Mouse (Mus musculus): Measurements from ENCODE around the gene Crybb2. TPM values are rescaled to one million over a fixed set of nuclear protein-coding genes. Genes with fewer than 3 reads are reported as not detected.

Crybb2 gene
- polyA plus RNA-seq, 1 experiment = not detected

- TF ChIP-seq CTCF (IDR thresholded peaks at IDR 0.05; ENCODE audit: insufficient read depth, low read depth, low read length) = no peak
- TF ChIP-seq POLR2A (IDR thresholded peaks at IDR 0.05; ENCODE audit: insufficient read depth, low read depth, low read length) = no peak
- H3K4me1 ChIP-seq (ENCODE audit: control insufficient read depth, insufficient read depth, low read length) = peaks cover 51% of the 10 kb centered on the region
- H3K27ac ChIP-seq (ENCODE audit: insufficient read depth, low read depth, low read length) = no peak overlapping the region
- no peak overlapping the region for H3K4me3 ChIP-seq (ENCODE audit: insufficient read depth, low read depth, low read length)
- 75% methylated on average over 8 of the region's 8 CpGs for WGBS
Observed at GRCm38 (mm10) chr5:113009183-113009820, 60.6 kb downstream of the Crybb2 start.

- H3K27ac ChIP-seq (ENCODE audit: insufficient read depth, low read depth, low read length) = no peak overlapping the region
- H3K4me1 ChIP-seq (ENCODE audit: control insufficient read depth, insufficient read depth, low read length) = peaks cover 47% of the 10 kb centered on the region
- TF ChIP-seq CTCF (IDR thresholded peaks at IDR 0.05; ENCODE audit: insufficient read depth, low read depth, low read length) = no peak
- TF ChIP-seq POLR2A (IDR thresholded peaks at IDR 0.05; ENCODE audit: insufficient read depth, low read depth, low read length) = no peak
- 86% methylated on average over 2 of the region's 2 CpGs for WGBS
- H3K4me3 ChIP-seq (ENCODE audit: insufficient read depth, low read depth, low read length) = no peak overlapping the region
Observed at GRCm38 (mm10) chr5:113008496-113008895, 61.4 kb downstream of the Crybb2 start.

Other genes starting within 250 kb of the Crybb2 start
- gene Myo18b, start 173.8 kb downstream of the Crybb2 start, polyA plus RNA-seq (2012; ENCODE audit: insufficient read depth, insufficient read length, low replicate concordance, missing spikeins) = not detected in 2 replicates
- gene Grk3, start 54.3 kb downstream of the Crybb2 start, polyA plus RNA-seq (2012; ENCODE audit: insufficient read depth, insufficient read length, low replicate concordance, missing spikeins) = not detected in 2 replicates
- not detected in 2 replicates for gene Crybb3, start 11.5 kb upstream of the Crybb2 start, polyA plus RNA-seq (2012; ENCODE audit: insufficient read depth, insufficient read length, low replicate concordance, missing spikeins)
- gene 2900026A02Rik, start 151.1 kb upstream of the Crybb2 start, polyA plus RNA-seq (2012; ENCODE audit: insufficient read depth, insufficient read length, low replicate concordance, missing spikeins) = not detected in 2 replicates
- gene Tmem211, start 156.8 kb upstream of the Crybb2 start, polyA plus RNA-seq (2012; ENCODE audit: insufficient read depth, insufficient read length, low replicate concordance, missing spikeins) = not detected in 2 replicates
- gene Sgsm1, start 240.7 kb upstream of the Crybb2 start, polyA plus RNA-seq (2012; ENCODE audit: insufficient read depth, insufficient read length, low replicate concordance, missing spikeins) = not detected in 2 replicates